Mouse (Mus musculus): ENCODE measurements around the gene Sept9.

DNA sequence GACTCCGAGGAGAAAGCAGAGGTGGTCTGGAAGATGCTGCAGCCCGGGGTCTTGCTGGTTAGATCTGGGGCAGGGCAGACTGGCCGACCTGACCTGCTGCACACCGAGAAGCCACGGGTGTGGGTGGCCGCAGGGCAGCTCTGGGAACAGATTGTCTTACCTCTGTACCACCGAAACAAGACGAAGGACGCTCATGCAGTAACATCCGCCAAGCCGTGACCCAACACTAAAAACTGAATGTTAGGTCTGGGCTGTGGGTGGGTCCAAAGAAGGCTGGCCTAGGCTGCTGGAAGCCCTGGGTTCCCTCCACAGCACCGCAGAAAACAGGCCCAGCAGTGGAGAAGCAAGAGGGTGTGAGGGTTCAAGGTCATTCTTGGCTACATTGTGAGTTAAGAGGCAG is 38.7 kb upstream of the Sept9 start:
- TF ChIP-seq CTCF (IDR thresholded peaks at IDR 0.05; ENCODE audit: extremely low read depth, insufficient read depth, insufficient read length, insufficient replicate concordance) (no peak), POLR2A (IDR thresholded peaks at IDR 0.05; ENCODE audit: low read depth, low read length) (no peak)
